Mouse (Mus musculus) 416B (cell line): ENCODE data around the gene Pigo.

Experiments used
- DNase-seq: peaks from one replicate; pipeline ENCODE4 v3.0.0; 2011; ENCODE audit warnings: low read depth

Pigo gene

DNA sequence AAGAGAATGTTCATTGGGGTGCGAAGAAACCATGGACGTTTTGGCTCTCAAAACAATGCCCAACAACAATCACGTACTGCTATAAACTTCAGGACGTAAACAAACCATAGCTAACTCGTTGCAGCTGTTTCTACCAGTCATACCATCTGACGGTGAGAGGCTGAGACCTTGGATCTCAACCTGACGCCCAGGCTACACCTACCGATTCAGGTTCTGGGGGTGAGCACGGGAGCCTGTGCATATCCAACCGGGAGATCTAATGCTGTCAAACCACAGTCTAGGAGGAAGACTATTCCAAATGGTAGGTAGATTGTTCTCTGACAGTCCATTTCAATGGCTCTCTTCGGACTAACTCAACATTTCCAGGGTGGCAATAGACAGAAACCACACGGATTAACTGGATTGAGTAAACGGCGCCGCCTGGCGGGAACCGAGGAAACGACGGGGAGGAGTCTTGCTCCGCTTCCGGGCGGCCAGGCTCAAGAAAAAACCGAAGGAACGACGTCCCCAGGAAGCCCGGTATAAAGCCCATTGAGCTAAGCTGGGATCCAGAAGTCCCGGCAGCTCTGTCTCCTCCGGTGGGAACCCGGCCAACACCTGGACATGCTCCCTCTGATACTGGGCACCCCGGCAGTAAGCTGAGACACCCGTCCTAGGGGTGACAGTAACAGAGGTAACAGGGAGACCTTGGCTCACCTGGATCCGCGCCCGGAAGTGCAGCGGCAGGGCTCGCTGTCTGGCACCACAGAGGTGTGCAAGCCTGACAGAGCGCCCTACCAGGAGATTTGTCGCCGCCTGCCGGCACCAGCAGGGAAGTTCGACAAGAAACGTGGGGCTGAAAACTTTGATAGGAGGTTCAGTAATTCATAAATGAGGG, at the start of gene Pigo:
TSS of gene Pigo (minus strand) at position 736 of the 877 bp plus-strand sequence.
- DNase-seq: peak; percentile 97

DNA sequence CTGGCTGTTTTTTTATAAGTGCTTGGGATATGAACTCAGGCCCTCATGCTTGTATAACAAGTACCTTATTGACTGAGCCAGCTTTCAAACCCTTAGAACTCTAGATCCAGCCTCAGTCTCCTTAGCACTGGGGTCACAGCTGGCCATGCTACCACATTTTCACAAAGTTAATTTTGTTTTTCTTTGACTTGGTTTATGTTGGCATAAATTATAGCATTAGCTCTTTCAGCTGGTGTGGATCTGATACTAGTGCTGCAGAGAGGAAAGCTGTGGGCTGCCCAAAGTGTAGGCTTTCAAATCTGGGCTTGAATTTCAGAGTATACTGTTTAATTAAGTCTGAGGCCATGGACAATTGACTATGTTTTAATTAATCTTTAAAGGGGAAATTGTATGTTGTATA, 49.3 kb upstream of the Pigo start:
- DNase-seq: no peak

DNA sequence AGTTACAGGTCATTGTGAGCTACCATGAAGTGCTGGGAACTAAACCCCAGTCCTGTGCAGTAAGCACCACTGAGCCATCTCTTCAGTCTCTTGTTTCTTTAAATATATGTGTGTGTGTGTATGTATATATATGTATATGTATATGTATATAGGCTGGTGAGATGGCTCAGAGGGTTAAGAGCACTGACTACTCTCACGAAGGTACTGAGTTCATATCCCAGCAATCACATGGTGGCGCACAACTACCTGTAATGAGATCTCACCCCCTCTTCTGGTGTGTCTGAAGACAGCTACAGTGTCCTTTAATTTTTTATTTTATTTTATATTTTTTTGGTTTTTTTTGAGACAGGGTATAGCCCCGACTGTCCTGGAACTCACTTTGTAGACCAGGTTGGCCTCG, 39.9 kb upstream of the Pigo start:
- peak; percentile 21 for DNase-seq

DNA sequence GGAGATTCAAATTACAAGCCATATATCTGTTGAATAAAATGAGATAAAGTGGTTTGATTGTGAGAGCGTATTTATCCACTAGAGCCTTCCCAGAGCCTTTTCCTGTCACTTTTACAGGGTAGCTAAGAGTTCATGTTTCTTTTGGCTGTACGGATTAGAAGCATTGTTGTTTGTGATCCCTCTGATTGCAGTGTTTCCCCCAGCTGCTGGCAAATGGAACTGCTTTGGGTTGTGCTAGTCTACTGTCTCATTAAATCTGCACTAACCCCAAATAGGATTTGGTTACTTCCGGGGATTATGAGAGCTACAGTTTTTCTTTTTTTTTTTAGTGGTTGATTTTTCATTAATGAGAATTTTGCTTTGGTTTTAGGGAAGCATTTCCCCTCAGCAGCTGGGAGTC, 34.7 kb upstream of the Pigo start:
- DNase-seq: no peak

DNA sequence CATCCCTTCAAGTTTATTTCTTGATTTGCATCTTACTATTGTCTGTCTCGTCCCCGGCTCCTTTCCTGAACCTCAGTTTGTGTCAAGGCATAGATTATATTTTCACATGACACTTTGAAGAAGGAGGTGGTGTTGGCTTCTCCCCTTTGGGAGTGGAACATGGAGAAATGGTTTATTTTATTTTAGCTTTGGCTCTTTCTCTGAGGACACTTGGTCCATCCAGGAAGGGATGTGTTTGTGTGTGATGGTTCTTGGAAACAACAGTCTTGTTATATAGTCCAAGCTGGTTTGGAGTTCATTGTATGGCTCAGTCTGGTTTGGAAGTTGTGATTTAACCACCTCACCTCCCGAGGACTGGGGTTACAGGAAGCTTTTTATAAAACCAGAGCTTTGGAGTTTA, 34.1 kb upstream of the Pigo start:
- no peak for DNase-seq

DNA sequence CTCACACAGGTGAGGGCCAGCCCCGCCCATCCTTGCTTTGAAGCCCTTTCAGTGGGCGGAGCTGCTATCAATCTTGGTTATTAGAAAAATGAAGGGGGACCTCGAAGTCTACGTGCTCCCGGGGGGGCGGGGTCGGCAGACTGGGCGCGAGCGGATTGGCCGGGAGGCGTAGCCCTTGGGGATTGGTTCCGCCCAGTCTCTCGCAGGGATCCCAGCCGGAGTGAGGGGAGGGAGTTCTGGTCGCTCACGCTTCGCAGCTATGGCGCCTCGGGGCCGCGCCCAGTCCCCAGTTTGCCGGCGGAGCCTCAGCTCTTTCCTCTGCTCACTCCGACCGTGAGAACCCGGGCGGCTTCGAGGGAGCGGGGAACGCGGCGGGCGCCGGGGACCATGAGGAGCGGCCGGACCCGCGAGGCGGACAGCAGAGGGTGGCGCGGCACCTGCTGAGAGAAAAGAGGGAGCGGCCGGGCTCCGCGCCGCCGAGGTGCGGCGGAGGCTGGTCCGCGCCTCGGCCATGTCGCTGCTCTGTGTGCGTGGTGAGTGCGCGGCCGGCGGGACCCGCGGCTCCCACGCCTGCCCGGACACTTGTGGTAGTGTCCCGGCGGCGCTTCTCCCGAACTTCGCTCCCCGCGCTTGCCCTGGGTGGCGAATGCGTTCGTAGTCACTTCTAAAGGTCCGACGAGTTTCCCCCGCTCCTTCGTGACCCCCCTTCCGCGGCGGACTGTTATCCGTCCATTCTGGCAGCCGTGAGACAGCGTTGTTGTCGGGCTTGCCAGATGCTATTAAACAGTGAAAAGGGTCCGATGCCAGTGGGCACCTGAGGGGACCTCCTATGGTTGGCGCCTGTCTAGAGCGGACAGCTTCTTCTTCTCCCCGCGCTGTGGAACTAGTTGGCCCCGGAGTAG, 33.4 kb upstream of the Pigo start, which contains the start of gene Unc13b:
TSS of gene Unc13b (plus strand) at position 201 of the 902 bp plus-strand sequence.
- no peak for DNase-seq

DNA sequence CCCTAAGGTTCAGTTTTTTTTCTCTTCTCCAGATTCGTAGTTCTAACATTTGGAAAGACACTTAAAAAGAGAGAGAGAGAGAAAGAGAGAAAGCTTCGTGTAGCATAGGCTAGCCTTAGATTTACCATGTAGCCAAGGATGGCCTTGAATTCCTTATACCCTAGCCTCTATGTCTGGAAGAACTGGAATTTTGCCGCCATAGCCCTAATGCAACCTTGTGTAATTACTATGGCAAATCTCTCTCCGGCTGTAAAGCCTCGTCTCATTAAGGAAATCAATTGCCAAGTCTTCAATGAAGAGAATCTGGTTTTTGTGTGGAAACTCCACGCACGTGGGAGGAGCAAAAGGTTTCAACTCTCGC, 32.8 kb upstream of the Pigo start:
- DNase-seq: no peak

DNA sequence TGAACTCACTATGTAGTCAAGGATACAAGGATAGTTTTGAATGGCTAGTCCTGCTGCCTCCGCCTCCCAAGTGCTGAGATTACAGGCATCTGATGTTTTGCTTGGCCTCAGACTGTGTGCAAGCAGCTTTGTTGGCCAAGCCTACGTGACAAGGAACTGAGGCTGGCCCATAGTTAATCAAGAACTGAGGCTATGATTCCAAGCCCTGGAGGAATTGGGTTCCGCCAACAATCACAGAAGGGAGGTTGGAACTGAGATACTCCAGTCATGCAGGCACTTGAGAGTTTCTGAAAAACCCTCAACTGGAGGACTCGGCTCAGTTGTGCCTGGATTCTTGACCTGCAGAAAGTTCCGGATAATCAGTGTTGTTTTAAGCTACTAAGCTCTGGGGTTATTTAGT, 32.0 kb upstream of the Pigo start:
- no peak for DNase-seq

DNA sequence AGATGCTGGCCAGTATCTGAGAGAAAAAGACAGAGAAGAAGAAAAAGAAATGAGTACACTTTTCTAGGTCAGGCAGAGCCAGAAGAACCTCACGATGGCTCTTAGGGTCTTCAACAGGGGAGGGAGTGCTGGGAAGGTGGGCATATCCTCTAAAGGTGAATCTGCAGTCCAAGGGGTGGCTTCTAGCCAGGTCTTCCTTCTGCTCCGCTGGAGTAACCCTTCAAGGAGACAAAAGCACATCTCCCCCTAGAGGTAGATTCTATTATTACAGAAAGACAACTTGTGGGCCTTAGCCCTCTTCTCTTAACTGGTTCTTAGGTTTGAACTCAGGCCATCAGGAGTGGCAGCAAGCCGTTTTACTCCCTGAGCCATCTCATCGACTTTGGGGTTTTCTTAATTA, 27.0 kb upstream of the Pigo start:
- DNase-seq: peak; percentile 75

DNA sequence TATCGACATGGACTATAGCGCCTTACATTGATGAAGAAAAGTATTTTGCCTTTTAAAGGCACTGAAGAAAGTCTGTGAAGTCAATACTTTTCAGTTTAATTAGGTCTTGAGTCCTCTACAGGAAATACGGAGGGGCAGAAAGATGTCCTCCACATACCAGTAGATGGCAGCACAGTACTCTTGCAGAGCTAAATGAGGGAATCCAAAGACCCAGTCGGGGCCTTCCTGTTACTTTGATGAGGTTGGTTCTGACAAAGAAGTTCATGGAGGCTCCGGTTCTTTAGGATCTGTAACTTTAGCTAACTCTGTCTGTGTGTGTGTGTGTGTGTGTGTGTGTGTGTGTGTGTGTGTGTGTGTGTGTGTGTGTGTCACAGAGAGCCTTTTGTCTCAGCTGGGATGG, 21.6 kb upstream of the Pigo start:
- DNase-seq: peak; percentile 93

DNA sequence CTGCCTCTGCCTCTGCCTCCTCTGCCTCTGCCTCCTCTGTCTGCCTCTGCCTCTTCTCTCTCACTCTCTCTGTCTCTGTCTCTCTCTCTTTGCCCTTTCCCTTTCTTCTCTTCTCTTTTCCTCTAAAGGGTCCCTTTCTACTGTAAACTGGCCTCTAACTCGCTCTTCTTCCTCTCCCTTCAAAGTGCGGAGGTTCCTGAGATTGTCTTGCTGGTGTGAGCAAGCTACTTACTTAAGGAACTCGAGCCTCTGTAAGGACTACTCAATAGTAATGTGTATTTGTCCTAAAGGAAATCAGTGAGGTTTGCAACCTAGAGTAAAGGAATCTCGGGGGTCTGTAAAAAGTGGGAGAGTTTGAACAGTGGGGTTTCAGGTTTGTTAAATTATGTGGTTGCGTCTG, 21.0 kb upstream of the Pigo start:
- DNase-seq: no peak

DNA sequence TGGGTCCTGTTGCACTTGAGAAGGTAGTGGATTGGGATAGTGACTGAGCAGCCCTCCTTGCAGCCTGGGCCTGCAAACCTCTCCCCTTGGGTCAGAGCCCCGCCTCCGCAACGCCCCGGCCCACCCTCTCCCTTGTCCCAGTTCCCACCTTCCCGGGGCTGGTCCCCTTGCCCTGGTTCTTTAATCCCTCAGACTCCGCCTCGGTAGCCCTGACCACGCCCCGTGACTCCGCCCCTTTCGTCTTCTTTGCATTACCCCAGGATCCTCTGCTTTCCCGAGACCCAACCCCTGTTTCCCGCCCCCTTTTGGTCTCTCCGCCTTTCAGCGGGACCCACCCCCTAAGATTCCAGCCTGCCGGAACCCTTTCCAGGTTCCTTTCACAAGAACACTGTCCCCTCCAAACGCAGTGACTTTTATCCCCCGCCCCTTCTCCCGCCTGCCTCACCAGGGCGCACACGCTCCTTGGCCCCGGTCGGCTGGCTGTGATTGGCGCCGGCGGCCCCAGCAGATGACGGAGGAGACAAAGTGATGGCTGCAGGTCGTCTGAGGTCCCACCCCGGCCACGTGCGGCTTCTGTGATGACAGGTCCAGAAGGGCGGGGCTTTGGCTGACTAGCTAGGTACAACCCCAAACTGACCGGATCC, 20.2 kb upstream of the Pigo start, which contains the start of gene Fam214b:
TSS of gene Fam214b (minus strand) at position 562 of the 644 bp plus-strand sequence.
- peak; percentile 97 for DNase-seq

DNA sequence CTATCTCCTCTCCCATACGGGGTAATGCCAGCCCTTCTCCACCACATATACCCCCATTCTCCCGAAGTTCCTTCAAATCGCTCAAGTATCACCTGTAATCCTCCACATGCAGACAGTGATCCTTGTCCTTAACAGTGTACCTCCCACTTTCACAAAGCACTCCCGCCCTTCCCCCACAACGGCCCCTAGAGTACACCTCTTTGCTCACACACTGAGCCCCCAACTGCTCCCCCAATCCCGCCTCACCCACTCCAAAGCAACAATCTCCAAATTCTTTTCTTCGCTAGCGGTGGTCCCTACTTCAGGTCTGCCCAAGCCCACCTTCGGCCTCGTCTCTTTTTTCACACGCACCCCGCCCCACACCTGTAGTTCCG, 19.7 kb upstream of the Pigo start:
- DNase-seq: no peak

DNA sequence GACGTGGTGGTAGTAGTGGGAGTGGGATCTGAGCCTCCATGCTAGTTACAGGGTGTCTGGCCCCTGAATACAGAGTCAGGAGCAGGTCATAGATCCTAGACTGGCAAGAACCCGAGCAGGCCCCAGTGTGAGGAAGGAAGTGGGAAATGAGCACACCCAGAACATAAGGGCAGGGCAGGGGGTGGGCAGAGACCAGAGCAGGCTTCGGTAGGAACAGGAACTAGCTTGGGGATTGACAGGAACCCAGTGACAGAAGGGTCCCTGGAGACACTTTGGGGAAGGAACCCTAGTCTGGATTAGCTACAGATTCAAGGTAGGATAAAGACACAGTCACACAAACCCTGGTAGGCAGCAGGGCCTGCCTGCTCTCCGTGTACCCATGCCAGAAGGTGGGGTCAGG, 19.1 kb upstream of the Pigo start:
- DNase-seq: peak; percentile 79

DNA sequence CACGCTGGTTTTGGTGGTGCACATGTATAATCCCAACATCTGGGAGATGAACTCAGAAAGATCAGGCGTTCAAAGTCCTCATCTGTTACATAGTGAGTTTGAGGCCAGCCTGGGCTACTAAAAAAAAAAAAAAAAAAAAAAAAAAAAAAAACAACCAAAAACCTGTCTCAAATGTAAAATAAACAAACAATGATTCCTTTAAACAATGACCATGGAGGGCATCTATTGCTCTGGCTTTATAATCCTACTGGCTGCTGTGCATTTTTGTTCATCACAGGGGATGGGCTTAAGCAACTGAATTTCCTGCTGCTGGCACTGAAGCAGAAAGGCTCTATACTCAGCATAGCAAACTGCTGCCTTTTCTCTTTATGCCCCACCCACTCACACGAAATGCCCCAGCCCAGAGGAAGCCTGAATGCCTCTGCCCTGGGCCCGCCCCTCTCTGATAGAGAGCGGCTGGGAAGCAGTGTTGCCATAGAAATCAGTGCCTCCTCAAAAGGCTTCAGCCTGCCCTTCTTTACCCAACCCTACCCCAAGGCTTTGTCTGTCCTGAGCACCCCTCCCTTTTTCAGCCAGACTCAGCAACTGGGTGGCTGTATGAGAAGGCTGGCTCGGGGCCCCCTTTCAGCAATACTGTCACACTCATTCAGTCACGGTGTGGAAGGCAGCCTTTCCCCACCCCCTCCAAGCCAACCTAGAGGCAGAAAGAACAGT, 18.2 kb upstream of the Pigo start:
- DNase-seq: peak; percentile 84

DNA sequence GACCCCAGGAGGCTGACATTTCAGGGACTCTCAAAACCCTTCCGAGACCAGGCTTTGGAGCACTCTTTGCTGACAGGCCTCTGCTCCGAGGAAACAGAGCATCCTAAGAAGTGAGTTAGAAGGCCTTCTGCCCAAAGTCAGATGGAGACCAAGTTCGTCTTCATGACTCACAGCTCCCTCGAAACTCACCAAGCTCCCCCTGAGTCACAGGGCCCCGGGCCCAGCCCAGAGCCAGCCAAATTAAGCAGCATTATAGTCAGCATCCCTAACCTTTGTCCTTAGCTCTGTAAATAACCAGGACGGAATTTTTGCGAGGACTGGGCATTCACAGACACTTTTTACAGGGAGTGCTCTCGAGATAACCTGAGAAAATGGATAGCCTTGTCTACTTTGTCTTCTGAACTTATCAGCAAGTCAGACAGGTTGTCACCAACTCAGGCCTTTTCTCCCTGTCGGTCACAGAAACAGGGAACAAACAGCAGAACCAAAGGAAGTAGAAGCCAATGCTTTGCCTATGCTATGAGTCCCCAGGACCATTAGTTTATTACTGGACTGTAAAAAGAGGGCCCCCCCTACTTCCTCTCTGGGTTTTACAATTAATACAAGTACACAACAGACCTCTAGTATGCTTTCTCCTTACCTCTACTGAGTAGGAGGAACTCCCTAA, 15.4 kb upstream of the Pigo start:
- DNase-seq: peak; percentile 47

DNA sequence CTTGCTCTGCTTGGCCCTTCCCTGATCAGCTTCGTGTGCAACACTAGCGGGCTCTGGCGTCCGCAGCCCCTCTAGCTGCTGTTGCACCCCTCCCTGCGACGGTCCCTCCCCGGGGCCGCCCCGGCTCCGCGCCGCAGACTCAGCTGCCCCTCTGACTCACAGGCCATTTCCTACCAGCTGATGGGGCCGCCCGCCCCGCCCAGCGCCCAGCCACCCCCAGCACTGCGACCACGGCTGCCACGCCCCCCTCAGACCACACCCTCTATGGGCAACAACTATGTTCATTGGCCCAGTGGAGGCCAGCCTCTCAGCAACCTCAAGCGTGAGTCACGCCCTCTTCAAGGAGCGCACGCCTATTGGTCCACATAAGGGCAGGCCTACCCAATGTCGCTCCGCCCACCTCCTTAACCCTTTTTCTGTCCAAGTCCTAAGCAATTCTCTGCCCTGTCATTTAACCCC, 14.5 kb upstream of the Pigo start:
- peak; percentile 99 for DNase-seq

DNA sequence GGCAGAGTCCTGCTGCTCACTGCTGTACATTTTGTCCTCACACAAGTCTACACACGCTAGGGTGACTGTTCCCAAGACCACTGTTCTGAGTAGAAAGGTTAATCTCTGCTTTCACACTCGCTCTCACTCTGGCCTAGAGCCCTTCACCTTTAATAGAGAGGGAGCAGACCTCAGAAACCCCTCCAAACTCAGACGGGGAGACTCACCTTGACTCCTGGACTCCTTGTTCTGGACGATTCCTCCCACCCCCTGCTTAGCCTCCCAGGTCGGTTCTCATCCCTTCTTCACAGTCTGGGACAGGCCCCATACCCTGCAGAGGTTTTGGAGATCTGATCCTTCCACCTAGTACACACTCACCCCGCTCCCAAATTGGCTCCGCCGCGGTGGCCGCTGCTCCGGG, 14.0 kb upstream of the Pigo start:
- DNase-seq: no peak

DNA sequence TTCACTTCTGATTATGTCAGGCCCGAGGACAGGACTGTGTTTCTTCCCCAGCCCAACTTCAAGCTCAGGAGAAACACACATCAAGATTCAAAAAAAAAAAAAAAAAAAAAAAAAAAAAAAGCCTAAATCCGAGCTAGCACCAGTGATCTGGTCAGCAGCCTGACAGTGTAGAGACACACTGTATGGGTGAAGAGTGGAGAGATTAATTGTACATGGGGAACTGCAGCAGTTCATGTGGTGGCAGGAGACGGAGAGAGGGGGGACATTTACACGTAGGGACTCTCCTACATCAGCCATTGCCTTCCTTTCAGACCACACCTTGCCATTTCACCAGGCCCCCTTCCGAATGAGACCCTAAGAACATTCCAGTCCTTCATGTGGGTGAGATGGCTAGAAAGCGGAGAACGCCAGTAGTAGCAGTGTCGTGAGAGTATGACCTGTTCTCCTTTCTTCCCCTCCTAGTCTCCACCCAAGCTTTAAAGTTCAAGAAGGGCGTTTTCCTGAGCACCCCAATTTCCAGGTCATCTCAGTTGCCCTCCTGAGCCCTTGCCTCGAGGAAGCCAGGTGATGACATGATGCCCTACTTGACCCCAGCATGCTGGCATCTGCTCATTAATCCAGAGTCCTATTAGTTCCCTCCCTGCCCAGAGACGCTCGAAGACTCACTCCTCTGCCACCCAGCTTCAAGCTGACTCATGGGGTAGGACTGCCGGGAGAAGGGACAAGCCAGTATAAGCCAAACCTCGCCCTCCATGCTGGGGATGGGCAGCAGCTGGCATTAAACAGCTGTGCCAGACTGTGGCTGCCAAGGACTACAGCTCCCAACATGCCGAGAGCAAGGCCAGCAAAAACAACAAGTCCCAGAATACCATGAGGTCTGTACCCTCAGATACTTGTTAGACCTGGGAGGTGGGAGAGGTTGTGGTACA, 13.2 kb upstream of the Pigo start:
- peak; percentile 38 for DNase-seq
